Mouse (Mus musculus) brain, embryonic 14.5 days (tissue): ENCODE measurements at regions not wholly inside any gene's neighbourhood (a gene's known extent, or its start where the extent isn't known, plus 50 kb on each side); places are given as distances from the start of the nearest gene placed in this dataset.

Source experiments
- DNase-seq: peaks from one replicate; pipeline ENCODE4 v3.0.0-alpha.2; 2011; ENCODE audit warnings: low read depth
- CTCF ChIP-seq: fragments of 200-500 bp; IDR thresholded peaks from 2 replicates; pipeline ENCODE4 v1.5.1; 2012; ENCODE audit warnings: inconsistent platforms, mild to moderate bottlenecking, moderate library complexity, borderline replicate concordance; ENCODE audit not compliant: insufficient read depth, insufficient read length; ENCODE audit errors: extremely low read depth
- POLR2A ChIP-seq: fragments of 200-500 bp; IDR thresholded peaks from 2 replicates; pipeline ENCODE4 v1.6.1; 2012; ENCODE audit warnings: mild to moderate bottlenecking, inconsistent platforms, borderline replicate concordance; ENCODE audit not compliant: poor library complexity, insufficient read depth, insufficient read length, severe bottlenecking; ENCODE audit errors: extremely low read depth

GRCm38 (mm10) chr14:118374819-118375520 lies 108.2 kb downstream of the Gm9376 start:
- TF ChIP-seq CTCF, result no peak
- TF ChIP-seq POLR2A, result no peak

GRCm38 (mm10) chr14:118375641-118376040 lies 108.9 kb downstream of the Gm9376 start:
- DNase-seq, result no peak
- no peak for TF ChIP-seq POLR2A

More at GRCm38 (mm10) chr14:118374819-118375520, 108.2 kb downstream of the Gm9376 start:
- no peak for DNase-seq

GRCm38 (mm10) chr14:118379624-118380023 lies 112.9 kb downstream of the Gm9376 start:
- TF ChIP-seq CTCF, result no peak
- no peak for TF ChIP-seq POLR2A
- no peak for DNase-seq

- TF ChIP-seq CTCF, result no peak
- no peak for TF ChIP-seq POLR2A
- DNase-seq, result no peak
These were observed 118.8 kb downstream of the Gm9376 start for GRCm38 (mm10) chr14:118385529-118385932.

- peak; percentile 69 for DNase-seq
- TF ChIP-seq CTCF, result no peak
- TF ChIP-seq POLR2A, result no peak
These were observed 121.3 kb downstream of the Gm9376 start for GRCm38 (mm10) chr14:118388061-118388460.

- DNase-seq, result no peak
- TF ChIP-seq CTCF (no peak), POLR2A (no peak)
These were observed 124.0 kb downstream of the Gm9376 start for GRCm38 (mm10) chr14:118390790-118391189.

- DNase-seq, result no peak
- TF ChIP-seq CTCF, result no peak
- no peak for TF ChIP-seq POLR2A
These were observed 124.8 kb downstream of the Gm9376 start for GRCm38 (mm10) chr14:118391561-118391960.

- TF ChIP-seq POLR2A (no peak), CTCF (no peak)
- DNase-seq, result no peak
These were observed 126.9 kb downstream of the Gm9376 start for GRCm38 (mm10) chr14:118393676-118394075.

- peak; percentile 85 for DNase-seq
- TF ChIP-seq POLR2A (no peak), CTCF (no peak)
These were observed 147.5 kb downstream of the Gm9376 start for GRCm38 (mm10) chr14:118414275-118414674.

- DNase-seq, result peak; percentile 81
- TF ChIP-seq CTCF (no peak), POLR2A (no peak)
These were observed 149.4 kb downstream of the Gm9376 start for GRCm38 (mm10) chr14:118416163-118416562.

- TF ChIP-seq CTCF (no peak), POLR2A (no peak)
These were observed 152.9 kb downstream of the Gm9376 start for GRCm38 (mm10) chr14:118419442-118420193.

GRCm38 (mm10) chr14:118422351-118423001 lies 155.7 kb downstream of the Gm9376 start:
- TF ChIP-seq POLR2A (no peak), CTCF (no peak)
- DNase-seq, result peak; percentile 83

More at GRCm38 (mm10) chr14:118419442-118420193, 152.9 kb downstream of the Gm9376 start:
- DNase-seq, result no peak
